Mouse (Mus musculus): ENCODE results near the gene Abca8a. TPM values are rescaled to one million over a fixed set of nuclear protein-coding genes. Genes with fewer than 3 reads are reported as not detected.

Gene Abca8a
- polyA plus RNA-seq, 1 experiment from 2014 or later = 0.70 TPM

DNA sequence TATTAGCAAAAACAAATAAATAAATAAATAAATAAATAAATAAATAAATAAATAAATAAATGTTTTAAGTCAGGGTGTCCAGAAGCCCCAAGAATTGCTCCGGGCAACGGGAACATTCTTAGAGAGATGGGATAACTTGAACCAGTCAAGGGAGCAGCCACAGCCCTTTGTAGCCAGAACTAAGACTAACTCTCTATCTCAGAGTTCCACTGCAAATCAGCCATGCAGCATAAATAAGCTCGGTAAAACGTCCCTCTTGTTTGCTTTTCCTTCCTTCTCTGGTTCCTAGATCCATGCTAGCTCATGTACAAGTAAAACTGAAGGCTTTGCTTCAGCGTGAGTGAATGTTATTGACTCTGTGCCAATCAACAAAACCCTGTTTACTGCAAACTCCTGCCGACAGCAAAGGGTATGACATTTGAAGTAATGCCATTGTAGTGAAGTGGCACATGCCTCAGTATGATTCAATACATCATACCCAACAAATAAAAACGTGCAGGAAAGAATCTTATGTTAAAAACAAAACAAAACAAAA, 865 bp downstream of the Abca8a start:
- ATAC-seq (replicated peaks; ENCODE audit: low FRiP score, low read depth) = no peak
- Histone ChIP-seq H3K9me3 (replicated peaks; ENCODE audit: low read length) (no peaks in the 10 kb centered on the region), H3K27ac (no peak overlapping the region), H3K4me1 (replicated peaks; ENCODE audit: insufficient read depth, low read length) (no peaks in the 10 kb centered on the region), H3K27me3 (ENCODE audit: insufficient read depth, low read length) (no peaks in the 10 kb centered on the region), H3K4me2 (ENCODE audit: low read length) (no peak overlapping the region), H3K36me3 (ENCODE audit: insufficient read depth, low read length) (no peaks in the 10 kb centered on the region), H3K9ac (ENCODE audit: low read depth, low read length) (no peak overlapping the region), H3K4me3 (replicated peaks; ENCODE audit: low read depth, low read length) (no peak overlapping the region)
- no peak for DNase-seq (ENCODE audit: low spot score)
- TF ChIP-seq CTCF (IDR thresholded peaks at IDR 0.05; ENCODE audit: low read depth) = no peak
- WGBS = 63% methylated on average over 7 of the region's 7 CpGs

DNA sequence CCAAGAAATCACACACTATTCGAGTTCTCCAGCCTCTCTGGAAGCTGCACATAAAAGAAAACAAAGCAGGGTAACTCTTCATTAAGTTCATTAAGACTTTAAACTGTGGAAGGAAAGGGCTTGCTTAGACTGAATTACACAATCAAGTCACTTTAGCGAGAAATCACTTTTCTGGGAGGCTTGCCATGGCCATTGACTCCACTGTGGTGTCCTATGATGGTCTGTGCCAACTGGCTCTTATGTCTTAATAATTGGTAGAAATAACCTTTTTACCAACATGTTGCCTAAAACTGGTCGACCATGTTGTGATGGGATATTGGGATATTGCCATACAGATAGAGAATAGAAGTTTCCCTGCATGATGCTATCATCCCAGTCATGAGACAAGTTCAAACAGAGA, 1.5 kb downstream of the Abca8a start:
- Histone ChIP-seq H3K4me2 (ENCODE audit: low read length) (no peak overlapping the region), H3K9me3 (replicated peaks; ENCODE audit: low read length) (no peaks in the 10 kb centered on the region), H3K27me3 (ENCODE audit: insufficient read depth, low read length) (no peaks in the 10 kb centered on the region), H3K36me3 (ENCODE audit: insufficient read depth, low read length) (no peaks in the 10 kb centered on the region), H3K9ac (ENCODE audit: low read depth, low read length) (no peak overlapping the region), H3K4me1 (replicated peaks; ENCODE audit: insufficient read depth, low read length) (no peaks in the 10 kb centered on the region), H3K27ac (no peak overlapping the region), H3K4me3 (replicated peaks; ENCODE audit: low read depth, low read length) (no peak overlapping the region)
- ATAC-seq (replicated peaks; ENCODE audit: low FRiP score, low read depth) (no peak), DNase-seq (ENCODE audit: low spot score) (no peak)
- TF ChIP-seq CTCF (IDR thresholded peaks at IDR 0.05; ENCODE audit: low read depth) = no peak
- 81% methylated on average over 3 of the region's 3 CpGs for WGBS

DNA sequence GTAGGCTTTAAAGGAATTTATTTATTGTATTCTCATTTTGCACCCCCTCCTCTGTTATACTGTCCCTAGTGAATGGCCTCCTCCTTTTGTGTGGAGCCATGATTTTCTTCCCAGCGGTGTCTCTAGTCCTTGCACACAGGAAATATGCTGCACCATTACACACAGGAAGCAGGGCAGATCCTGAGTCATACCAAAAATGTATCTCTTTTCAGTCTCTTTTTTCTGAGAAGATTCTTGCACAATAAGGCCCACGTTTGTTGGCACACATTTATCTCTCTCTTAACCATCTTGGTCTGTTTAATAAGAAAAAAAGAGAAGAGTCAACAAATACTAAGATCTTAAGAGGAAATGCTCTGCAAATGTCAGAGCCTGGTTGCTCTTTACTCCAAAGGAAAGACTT, 4.5 kb downstream of the Abca8a start:
- no peak for TF ChIP-seq CTCF (IDR thresholded peaks at IDR 0.05; ENCODE audit: low read depth)
- no peaks in the 10 kb centered on the region for H3K4me1 ChIP-seq (replicated peaks; ENCODE audit: insufficient read depth, low read length)
- no peaks in the 10 kb centered on the region for H3K27me3 ChIP-seq (ENCODE audit: insufficient read depth, low read length)
- no peak overlapping the region for H3K4me2 ChIP-seq (ENCODE audit: low read length)
- 75% methylated on average over 2 of the region's 2 CpGs for WGBS
- no peak for DNase-seq (ENCODE audit: low spot score)
- no peak for ATAC-seq (replicated peaks; ENCODE audit: low FRiP score, low read depth)
- no peaks in the 10 kb centered on the region for H3K36me3 ChIP-seq (ENCODE audit: insufficient read depth, low read length)
- H3K27ac ChIP-seq = no peak overlapping the region
- H3K9me3 ChIP-seq (replicated peaks; ENCODE audit: low read length) = no peaks in the 10 kb centered on the region
- no peak overlapping the region for H3K4me3 ChIP-seq (replicated peaks; ENCODE audit: low read depth, low read length)
- no peak overlapping the region for H3K9ac ChIP-seq (ENCODE audit: low read depth, low read length)

DNA sequence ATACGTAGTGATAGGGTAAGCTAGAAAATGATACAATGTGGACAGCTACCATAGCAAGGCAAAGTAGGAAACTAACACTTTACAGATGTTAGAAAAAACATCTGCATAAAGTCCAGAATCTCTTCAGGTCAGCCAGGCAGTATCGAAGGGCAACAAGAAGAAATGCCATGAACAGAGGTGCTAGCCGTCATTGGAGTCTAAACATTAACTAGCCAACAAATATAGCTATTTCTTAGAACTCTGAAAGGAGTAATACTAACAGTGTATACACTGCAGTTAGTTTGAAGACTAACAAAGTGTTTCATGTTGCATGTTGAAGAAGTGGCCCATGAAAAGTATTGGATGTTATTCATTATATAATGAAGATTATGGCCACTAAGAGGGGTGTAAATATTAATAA, 23.6 kb downstream of the Abca8a start:
- TF ChIP-seq CTCF (IDR thresholded peaks at IDR 0.05; ENCODE audit: low read depth) = no peak
- no peak overlapping the region for H3K27ac ChIP-seq
- 71% methylated on average over 3 of the region's 3 CpGs for WGBS
- H3K9me3 ChIP-seq (replicated peaks; ENCODE audit: low read length) = no peaks in the 10 kb centered on the region
- no peak overlapping the region for H3K4me3 ChIP-seq (replicated peaks; ENCODE audit: low read depth, low read length)
- no peaks in the 10 kb centered on the region for H3K27me3 ChIP-seq (ENCODE audit: insufficient read depth, low read length)
- H3K9ac ChIP-seq (ENCODE audit: low read depth, low read length) = no peak overlapping the region
- DNase-seq (ENCODE audit: low spot score) (no peak), ATAC-seq (replicated peaks; ENCODE audit: low FRiP score, low read depth) (no peak)
- no peaks in the 10 kb centered on the region for H3K4me1 ChIP-seq (replicated peaks; ENCODE audit: insufficient read depth, low read length)
- H3K36me3 ChIP-seq (ENCODE audit: insufficient read depth, low read length) = no peaks in the 10 kb centered on the region
- H3K4me2 ChIP-seq (ENCODE audit: low read length) = no peak overlapping the region

DNA sequence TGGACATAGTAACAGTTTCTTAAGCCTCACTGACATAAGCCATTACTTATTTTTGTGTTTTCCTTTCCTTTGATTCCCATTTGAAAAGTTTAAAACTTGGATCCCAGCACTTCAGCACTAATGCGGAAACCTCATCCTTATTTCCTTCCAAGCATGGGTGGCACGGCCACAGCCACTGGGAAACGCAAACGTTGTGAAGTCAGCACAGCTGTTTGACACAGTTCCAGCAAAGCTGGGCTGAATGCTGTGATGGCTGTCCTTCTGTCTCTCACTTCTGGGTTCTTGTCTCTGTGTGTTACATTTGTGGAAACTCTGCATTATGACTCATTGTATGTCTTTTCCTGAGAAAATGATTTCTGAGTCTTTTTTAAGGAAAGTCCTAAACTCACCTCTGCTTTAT, 34.7 kb downstream of the Abca8a start:
- no peak overlapping the region for H3K27ac ChIP-seq
- ATAC-seq (replicated peaks; ENCODE audit: low FRiP score, low read depth) = no peak
- no peaks in the 10 kb centered on the region for H3K27me3 ChIP-seq (ENCODE audit: insufficient read depth, low read length)
- 61% methylated on average over 4 of the region's 4 CpGs for WGBS
- no peak overlapping the region for H3K4me3 ChIP-seq (replicated peaks; ENCODE audit: low read depth, low read length)
- H3K4me1 ChIP-seq (replicated peaks; ENCODE audit: insufficient read depth, low read length) = no peaks in the 10 kb centered on the region
- no peak for TF ChIP-seq CTCF (IDR thresholded peaks at IDR 0.05; ENCODE audit: low read depth)
- no peak overlapping the region for H3K9ac ChIP-seq (ENCODE audit: low read depth, low read length)
- no peak for DNase-seq (ENCODE audit: low spot score)
- no peaks in the 10 kb centered on the region for H3K9me3 ChIP-seq (replicated peaks; ENCODE audit: low read length)
- no peaks in the 10 kb centered on the region for H3K36me3 ChIP-seq (ENCODE audit: insufficient read depth, low read length)
- H3K4me2 ChIP-seq (ENCODE audit: low read length) = no peak overlapping the region

DNA sequence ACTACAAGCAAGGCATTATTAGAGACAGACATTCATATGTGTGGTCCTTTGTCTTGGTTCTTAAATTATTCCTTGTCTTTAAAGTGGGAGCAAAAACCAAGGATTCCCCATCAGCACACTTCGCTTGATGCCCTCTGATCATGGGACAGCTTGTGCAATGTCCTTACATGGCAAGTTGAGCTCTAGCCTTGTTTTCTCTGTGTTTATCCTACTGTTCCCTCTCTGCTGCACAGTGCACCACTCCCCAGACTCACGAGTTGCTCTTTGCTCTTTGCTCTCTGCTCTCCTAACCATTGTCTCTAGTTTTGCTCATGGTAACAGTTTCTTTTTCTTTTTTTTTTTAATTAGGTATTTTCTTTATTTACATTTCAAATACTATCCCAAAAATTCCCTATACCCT, 35.7 kb downstream of the Abca8a start:
- Histone ChIP-seq H3K9me3 (replicated peaks; ENCODE audit: low read length) (no peaks in the 10 kb centered on the region), H3K27ac (no peak overlapping the region), H3K36me3 (ENCODE audit: insufficient read depth, low read length) (no peaks in the 10 kb centered on the region), H3K4me1 (replicated peaks; ENCODE audit: insufficient read depth, low read length) (no peaks in the 10 kb centered on the region), H3K27me3 (ENCODE audit: insufficient read depth, low read length) (no peaks in the 10 kb centered on the region), H3K4me2 (ENCODE audit: low read length) (no peak overlapping the region), H3K4me3 (replicated peaks; ENCODE audit: low read depth, low read length) (no peak overlapping the region), H3K9ac (ENCODE audit: low read depth, low read length) (no peak overlapping the region)
- 62% methylated on average over 2 of the region's 2 CpGs for WGBS
- no peak for DNase-seq (ENCODE audit: low spot score)
- no peak for TF ChIP-seq CTCF (IDR thresholded peaks at IDR 0.05; ENCODE audit: low read depth)
- no peak for ATAC-seq (replicated peaks; ENCODE audit: low FRiP score, low read depth)

DNA sequence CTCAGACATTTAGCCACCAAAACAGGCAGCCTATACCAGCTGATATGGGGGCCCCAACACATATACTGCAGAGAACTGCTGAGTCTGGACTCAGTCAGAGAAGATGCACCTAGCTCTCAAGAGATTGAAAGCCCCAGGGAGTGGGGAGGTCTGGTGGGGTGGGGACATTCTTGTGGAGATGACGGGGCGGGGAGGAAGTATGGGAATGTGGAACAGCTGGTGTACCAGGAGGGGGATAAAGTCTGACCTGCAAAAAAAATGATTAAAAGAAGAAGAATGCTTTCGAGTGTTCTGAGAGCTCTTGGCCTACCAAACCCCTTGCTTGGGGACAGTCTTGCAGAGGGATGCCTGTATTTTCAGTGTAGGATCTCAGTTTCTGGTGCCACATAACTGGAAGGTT, 42.1 kb downstream of the Abca8a start:
- DNase-seq (ENCODE audit: low spot score) (no peak), ATAC-seq (replicated peaks; ENCODE audit: low FRiP score, low read depth) (no peak)
- Histone ChIP-seq H3K36me3 (ENCODE audit: insufficient read depth, low read length) (no peaks in the 10 kb centered on the region), H3K9me3 (replicated peaks; ENCODE audit: low read length) (no peaks in the 10 kb centered on the region), H3K4me3 (replicated peaks; ENCODE audit: low read depth, low read length) (no peak overlapping the region), H3K4me2 (ENCODE audit: low read length) (no peak overlapping the region), H3K27me3 (ENCODE audit: insufficient read depth, low read length) (no peaks in the 10 kb centered on the region), H3K4me1 (replicated peaks; ENCODE audit: insufficient read depth, low read length) (no peaks in the 10 kb centered on the region), H3K9ac (ENCODE audit: low read depth, low read length) (no peak overlapping the region), H3K27ac (no peak overlapping the region)
- TF ChIP-seq CTCF (IDR thresholded peaks at IDR 0.05; ENCODE audit: low read depth) = no peak
- 42% methylated on average over 3 of the region's 3 CpGs for WGBS
